Mouse (Mus musculus): ENCODE measurements around the gene Tmem192. TPM values are rescaled to one million over a fixed set of nuclear protein-coding genes. Genes with fewer than 3 reads are reported as not detected.
A peak's percentile ranks its signal among the peaks of the same experiment; 100 is the strongest.

The Tmem192 gene
- polyA plus RNA-seq (2015; fragmentation: Nextera tagmentation; extraction: Ambion mirVana), result 27.3 and 33.8 TPM in 2 replicates

DNA sequence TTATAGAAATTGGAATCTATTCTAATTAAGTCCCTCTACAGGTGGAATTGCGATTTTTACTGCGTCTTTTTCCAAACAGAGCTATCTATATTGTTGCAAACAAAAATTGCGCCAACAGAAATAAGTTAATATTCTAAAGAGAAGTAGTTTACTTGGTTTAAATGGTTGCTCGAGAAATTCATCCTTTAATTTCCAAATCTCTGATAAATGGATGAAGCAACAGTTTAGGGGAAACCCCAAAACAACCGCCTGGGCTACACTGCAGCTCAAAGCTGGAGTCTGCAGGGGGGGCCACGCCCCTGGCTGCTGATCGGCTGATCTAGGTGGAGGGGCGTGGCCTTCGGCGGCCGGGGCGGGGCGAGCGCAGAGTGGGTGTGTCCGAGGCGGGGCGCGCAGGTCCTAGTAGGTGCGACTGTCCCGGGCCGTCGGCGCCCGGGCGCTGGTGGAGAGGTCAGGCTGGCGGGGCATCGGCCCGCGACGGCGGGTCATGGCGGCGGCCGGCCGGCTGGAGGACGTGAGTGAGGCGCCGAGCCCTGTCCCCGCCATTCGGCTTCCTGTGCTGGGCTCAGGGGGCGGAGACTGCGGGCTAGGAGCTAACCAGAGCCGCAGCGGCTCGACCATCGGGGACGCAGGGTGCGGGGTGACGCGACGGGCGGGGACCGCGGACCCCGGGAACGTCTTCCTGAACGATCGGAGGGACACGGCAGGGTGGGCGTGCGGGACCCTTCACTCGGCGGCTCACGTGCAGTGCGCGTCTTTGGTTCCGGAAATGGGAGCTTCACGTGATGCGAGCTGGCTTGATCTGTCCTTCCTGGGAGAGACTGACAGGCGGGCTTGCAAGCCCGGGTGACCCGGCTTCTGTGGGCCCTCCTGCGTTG is at the start of gene Tmem192:
Gene Tmem192 (plus strand): TSS at position 366 of the 878 bp plus-strand sequence.
- no peaks in the 10 kb centered on the region for H3K9me3 ChIP-seq
- H3K9ac ChIP-seq, result peak within 1 kb of the TSS; percentile 74
- ATAC-seq (ENCODE audit: low FRiP score, low read depth), result peak; percentile 95
- H3K27me3 ChIP-seq, result no peaks in the 10 kb centered on the region
- H3K27ac ChIP-seq (replicated peaks), result peak within 1 kb of the TSS; percentile 82
- peak within 1 kb of the TSS; percentile 58 for H3K4me2 ChIP-seq
- no peaks in the 10 kb centered on the region for H3K36me3 ChIP-seq
- 1% methylated on average over 72 of the region's 73 CpGs for WGBS
- peaks cover 14% of the 10 kb centered on the region for H3K4me1 ChIP-seq (replicated peaks)
- peak within 1 kb of the TSS; percentile 80 for H3K4me3 ChIP-seq

DNA sequence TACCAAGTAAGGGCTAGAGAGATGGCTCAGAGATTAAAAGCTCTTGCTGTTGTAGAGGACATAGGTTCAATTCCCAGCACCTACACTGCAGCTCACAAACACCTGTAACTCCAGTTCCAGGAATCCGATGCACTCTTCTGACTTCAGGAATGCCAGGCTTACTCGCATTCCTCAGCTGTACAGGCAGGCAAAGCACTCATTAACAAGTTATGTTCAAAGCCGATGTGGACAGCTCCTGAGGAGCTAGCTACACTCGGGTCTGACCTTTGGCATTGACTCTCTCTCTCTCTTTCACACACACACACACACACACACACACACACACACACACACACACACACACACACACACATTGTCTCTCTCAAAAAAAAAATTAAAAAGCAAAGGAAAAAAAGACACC is 48.3 kb upstream of the Tmem192 start:
- Histone ChIP-seq H3K4me1 (replicated peaks) (no peaks in the 10 kb centered on the region), H3K4me2 (no peak overlapping the region), H3K9ac (no peak overlapping the region), H3K9me3 (no peaks in the 10 kb centered on the region), H3K4me3 (no peak overlapping the region), H3K27ac (replicated peaks) (no peak overlapping the region), H3K36me3 (no peaks in the 10 kb centered on the region), H3K27me3 (no peaks in the 10 kb centered on the region)
- WGBS, result 45% methylated on average over 4 of the region's 4 CpGs
- ATAC-seq (ENCODE audit: low FRiP score, low read depth), result no peak

DNA sequence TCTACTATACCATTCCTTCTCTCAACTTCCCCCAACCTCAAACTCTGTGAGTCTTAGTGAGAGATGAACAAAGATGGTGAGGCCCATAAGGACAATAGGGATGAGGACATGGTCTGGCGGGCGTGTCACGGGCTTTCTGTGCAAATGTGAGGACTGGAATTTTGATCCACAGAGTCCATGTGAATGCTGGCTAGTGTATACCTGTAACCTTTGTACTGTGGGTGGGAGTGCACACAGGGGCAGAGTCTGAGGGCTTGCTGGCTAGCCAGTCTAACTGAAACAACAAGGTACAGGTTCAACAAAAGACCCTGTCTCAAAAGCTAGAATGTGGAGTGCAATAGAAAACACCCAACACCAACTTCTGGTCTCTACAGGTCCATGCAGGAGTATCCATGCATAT is 46.3 kb upstream of the Tmem192 start:
- H3K4me1 ChIP-seq (replicated peaks), result no peaks in the 10 kb centered on the region
- no peak overlapping the region for H3K9ac ChIP-seq
- no peaks in the 10 kb centered on the region for H3K9me3 ChIP-seq
- 87% methylated on average over 3 of the region's 3 CpGs for WGBS
- no peak for ATAC-seq (ENCODE audit: low FRiP score, low read depth)
- H3K4me3 ChIP-seq, result no peak overlapping the region
- no peak overlapping the region for H3K27ac ChIP-seq (replicated peaks)
- no peaks in the 10 kb centered on the region for H3K36me3 ChIP-seq
- no peaks in the 10 kb centered on the region for H3K27me3 ChIP-seq
- H3K4me2 ChIP-seq, result no peak overlapping the region

DNA sequence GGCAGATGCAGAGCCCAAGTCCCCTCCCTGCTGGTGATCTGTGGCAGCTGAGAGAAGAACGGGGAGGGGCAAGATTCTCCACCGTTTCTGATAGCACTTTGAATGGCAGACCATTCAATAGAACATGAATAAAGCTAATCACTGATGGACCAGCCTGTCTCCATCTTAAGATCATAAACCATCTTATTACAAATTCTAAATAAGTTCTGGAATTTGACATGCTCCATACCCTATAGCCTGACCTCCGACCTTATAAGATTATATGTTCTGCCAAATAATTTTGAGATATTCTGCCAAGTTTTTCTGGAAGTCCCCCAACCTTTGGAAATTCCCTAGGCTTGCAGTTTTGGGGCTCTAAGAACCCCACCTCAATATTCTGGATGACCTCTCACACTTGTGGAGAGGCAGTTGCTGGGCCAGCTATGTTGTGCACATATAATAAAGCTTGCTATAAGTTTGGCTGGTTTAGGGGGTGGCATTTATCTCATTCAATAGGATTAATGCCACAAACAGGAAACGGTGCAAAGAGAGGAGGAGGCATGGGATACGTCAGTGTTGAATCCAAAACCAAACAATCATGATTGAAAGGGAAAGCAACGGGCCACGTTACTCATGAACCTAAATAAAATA is 45.3 kb upstream of the Tmem192 start:
- no peak for ATAC-seq (ENCODE audit: low FRiP score, low read depth)
- no peaks in the 10 kb centered on the region for H3K9me3 ChIP-seq
- H3K27ac ChIP-seq (replicated peaks), result no peak overlapping the region
- H3K36me3 ChIP-seq, result no peaks in the 10 kb centered on the region
- no peaks in the 10 kb centered on the region for H3K4me1 ChIP-seq (replicated peaks)
- no peak overlapping the region for H3K4me3 ChIP-seq
- no peak overlapping the region for H3K9ac ChIP-seq
- WGBS, result 44% methylated on average over 7 of the region's 7 CpGs
- no peak overlapping the region for H3K4me2 ChIP-seq
- H3K27me3 ChIP-seq, result no peaks in the 10 kb centered on the region

DNA sequence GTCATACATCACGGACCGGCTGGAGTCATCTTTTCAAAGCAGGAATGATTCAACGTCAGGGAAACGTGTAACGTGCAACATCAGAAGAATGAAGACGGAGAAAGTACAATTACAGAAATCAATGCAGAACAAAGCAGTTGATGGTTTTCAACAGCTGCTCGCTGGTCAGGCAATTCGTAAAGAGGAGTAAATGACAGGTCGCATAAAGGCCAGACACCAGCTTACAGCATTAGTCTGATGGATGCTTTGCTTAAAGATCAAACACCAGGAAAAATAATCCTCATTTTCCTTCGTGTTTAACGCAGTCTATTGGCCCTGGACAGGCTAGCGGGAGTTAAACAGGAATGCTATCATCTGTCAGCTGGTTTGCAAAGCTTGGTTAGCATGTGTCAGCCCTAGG is 44.8 kb upstream of the Tmem192 start:
- WGBS, result 55% methylated on average over 12 of the region's 12 CpGs
- H3K27me3 ChIP-seq, result no peaks in the 10 kb centered on the region
- no peak overlapping the region for H3K4me2 ChIP-seq
- no peak overlapping the region for H3K9ac ChIP-seq
- H3K27ac ChIP-seq (replicated peaks), result no peak overlapping the region
- no peaks in the 10 kb centered on the region for H3K9me3 ChIP-seq
- ATAC-seq (ENCODE audit: low FRiP score, low read depth), result no peak
- H3K36me3 ChIP-seq, result no peaks in the 10 kb centered on the region
- H3K4me1 ChIP-seq (replicated peaks), result no peaks in the 10 kb centered on the region
- no peak overlapping the region for H3K4me3 ChIP-seq

DNA sequence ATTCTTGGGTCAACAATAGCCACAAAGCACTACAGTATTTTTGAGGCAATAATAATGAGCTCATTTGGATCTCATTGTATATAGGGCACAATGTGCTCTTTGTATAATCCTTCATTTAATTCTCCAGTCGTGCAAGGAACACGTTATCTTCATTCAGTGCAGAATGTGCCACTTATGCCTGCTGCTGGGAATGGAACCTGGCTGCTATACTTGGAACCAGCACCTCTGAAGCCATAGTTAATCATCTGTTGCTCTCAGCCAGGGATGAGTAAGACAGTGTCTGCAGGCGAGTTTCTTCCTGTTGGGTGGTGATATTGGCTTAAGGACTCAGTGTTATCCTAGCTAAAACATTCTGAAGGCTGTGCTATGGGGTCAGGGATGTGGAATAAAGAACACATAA is 43.2 kb upstream of the Tmem192 start:
- Histone ChIP-seq H3K9ac (no peak overlapping the region), H3K36me3 (no peaks in the 10 kb centered on the region), H3K4me1 (replicated peaks) (no peaks in the 10 kb centered on the region), H3K27ac (replicated peaks) (no peak overlapping the region), H3K4me2 (no peak overlapping the region), H3K9me3 (no peaks in the 10 kb centered on the region), H3K4me3 (no peak overlapping the region), H3K27me3 (no peaks in the 10 kb centered on the region)
- ATAC-seq (ENCODE audit: low FRiP score, low read depth), result no peak
- WGBS, result 51% methylated on average over 3 of the region's 3 CpGs

DNA sequence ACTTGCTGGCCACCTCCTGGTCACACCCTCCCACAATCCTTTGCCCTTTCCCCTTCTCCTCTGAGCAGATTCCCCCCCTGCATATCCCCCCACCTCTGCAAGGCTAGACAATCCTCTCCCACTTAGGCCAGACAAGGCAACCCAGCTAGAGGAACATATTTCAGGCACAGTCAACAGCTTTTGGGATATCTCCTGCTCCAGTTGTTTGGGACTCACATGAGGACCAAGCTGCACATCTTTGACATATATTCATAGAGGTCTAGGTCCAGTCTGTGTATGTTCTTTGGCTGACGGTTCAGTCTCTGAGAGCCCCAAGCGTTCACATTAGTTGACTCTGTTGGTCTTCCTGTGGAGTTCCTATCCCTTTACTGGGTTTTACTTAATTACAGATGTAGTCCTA is 37.0 kb upstream of the Tmem192 start:
- WGBS, result 94% methylated on average over 2 of the region's 2 CpGs
- Histone ChIP-seq H3K4me3 (no peak overlapping the region), H3K9ac (no peak overlapping the region), H3K4me2 (no peak overlapping the region), H3K4me1 (replicated peaks) (no peaks in the 10 kb centered on the region), H3K27me3 (no peaks in the 10 kb centered on the region), H3K9me3 (no peaks in the 10 kb centered on the region), H3K27ac (replicated peaks) (no peak overlapping the region), H3K36me3 (no peaks in the 10 kb centered on the region)
- no peak for ATAC-seq (ENCODE audit: low FRiP score, low read depth)

DNA sequence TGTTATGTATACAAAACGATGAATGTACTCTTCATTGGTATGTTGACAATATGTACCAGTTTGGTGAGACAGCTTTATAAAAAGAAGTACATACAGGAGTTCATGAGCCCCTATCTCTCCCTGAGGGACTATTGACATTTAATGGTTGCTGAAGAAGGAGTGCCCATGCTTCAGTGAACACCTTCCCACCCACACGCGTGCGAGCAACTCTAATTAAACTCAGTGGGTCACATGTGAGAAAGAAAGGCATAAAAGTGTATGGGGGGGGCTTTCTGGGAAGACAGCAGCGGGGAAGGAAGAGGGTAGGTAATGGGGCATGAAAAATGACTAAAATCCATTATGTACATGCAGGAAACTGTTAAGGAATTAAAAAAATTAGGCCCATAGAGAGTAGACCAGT is 30.2 kb upstream of the Tmem192 start:
- WGBS, result 59% methylated on average over 5 of the region's 5 CpGs
- H3K4me3 ChIP-seq, result no peak overlapping the region
- no peaks in the 10 kb centered on the region for H3K9me3 ChIP-seq
- H3K27me3 ChIP-seq, result no peaks in the 10 kb centered on the region
- H3K4me2 ChIP-seq, result no peak overlapping the region
- H3K4me1 ChIP-seq (replicated peaks), result peaks cover 2% of the 10 kb centered on the region; the same call in 1 of the 2 replicates
- ATAC-seq (ENCODE audit: low FRiP score, low read depth), result no peak
- no peaks in the 10 kb centered on the region for H3K36me3 ChIP-seq
- H3K27ac ChIP-seq (replicated peaks), result no peak overlapping the region
- no peak overlapping the region for H3K9ac ChIP-seq

DNA sequence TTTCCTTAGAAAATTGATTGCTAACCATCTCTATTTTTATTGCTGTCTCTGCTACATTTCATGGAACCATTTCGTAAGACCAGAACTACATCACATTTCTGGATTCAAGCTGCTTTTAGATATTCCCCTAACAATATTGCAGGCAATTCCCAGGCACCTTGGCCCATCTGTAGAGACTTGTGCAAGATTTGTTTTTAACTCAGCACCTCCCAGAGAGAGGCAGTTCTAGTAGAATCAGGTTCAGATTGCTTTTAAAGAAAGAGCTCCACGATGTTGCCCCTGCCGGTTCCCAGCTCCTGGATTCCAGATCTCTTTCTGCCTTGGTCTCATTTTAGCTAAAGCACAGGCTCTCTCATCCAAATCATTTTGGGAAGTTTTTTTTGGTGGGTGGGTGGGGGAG is 23.7 kb upstream of the Tmem192 start:
- H3K27me3 ChIP-seq, result no peaks in the 10 kb centered on the region
- H3K36me3 ChIP-seq, result no peaks in the 10 kb centered on the region
- no peak overlapping the region for H3K27ac ChIP-seq (replicated peaks)
- no peak overlapping the region for H3K4me3 ChIP-seq
- no peaks in the 10 kb centered on the region for H3K9me3 ChIP-seq
- H3K4me1 ChIP-seq (replicated peaks), result peaks cover 2% of the 10 kb centered on the region; the same call in 1 of the 2 replicates
- WGBS, result 65% methylated on average over 3 of the region's 3 CpGs
- ATAC-seq (ENCODE audit: low FRiP score, low read depth), result no peak
- no peak overlapping the region for H3K9ac ChIP-seq
- H3K4me2 ChIP-seq, result no peak overlapping the region

DNA sequence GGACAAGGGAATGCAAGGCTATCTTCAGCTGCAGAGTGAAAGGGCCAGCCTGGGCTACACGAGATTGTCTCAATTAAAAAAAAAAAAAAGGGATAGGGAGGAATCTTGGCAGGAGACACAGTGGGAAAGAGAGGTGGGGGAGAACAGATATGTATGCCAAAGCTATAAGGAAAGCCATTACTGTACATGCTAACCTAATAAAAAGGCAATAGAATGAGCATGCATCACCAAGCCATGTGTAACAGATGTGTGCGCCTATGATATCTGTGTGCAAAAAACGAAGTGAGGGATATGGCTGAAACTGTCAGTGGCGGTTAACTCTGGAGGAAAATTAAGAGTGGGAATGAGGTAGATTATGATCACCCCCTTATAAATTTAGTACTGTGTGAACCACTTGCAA is 21.2 kb upstream of the Tmem192 start:
- Histone ChIP-seq H3K4me3 (no peak overlapping the region), H3K4me1 (replicated peaks) (peaks cover 2% of the 10 kb centered on the region; the same call in 1 of the 2 replicates), H3K9ac (no peak overlapping the region), H3K9me3 (no peaks in the 10 kb centered on the region), H3K27me3 (no peaks in the 10 kb centered on the region), H3K36me3 (no peaks in the 10 kb centered on the region), H3K27ac (replicated peaks) (no peak overlapping the region), H3K4me2 (no peak overlapping the region)
- no peak for ATAC-seq (ENCODE audit: low FRiP score, low read depth)
- 80% methylated on average over 4 of the region's 4 CpGs for WGBS

DNA sequence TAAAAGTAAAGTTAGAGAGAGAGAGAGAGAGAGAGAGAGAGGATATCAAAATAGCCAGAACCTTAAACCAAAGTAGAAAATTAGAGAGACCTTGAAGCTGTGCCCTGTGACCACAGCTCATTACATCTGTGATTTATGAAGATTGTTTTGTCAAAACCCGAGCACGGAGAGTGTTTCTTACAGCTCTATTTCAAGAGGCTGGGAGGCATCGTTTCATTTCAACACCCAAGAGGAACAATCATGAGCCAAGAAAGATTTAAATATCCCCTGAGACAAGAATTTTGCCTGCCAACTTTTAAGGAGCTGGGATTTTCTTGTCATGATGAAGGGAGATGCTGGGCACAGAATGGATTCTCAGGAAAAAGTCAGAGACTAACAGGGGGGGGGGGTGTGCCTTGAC is 20.6 kb upstream of the Tmem192 start:
- WGBS, result 42% methylated on average over 3 of the region's 3 CpGs
- no peak for ATAC-seq (ENCODE audit: low FRiP score, low read depth)
- H3K27me3 ChIP-seq, result no peaks in the 10 kb centered on the region
- peaks cover 2% of the 10 kb centered on the region; the same call in 1 of the 2 replicates for H3K4me1 ChIP-seq (replicated peaks)
- H3K4me3 ChIP-seq, result no peak overlapping the region
- no peaks in the 10 kb centered on the region for H3K9me3 ChIP-seq
- H3K9ac ChIP-seq, result no peak overlapping the region
- H3K4me2 ChIP-seq, result no peak overlapping the region
- H3K36me3 ChIP-seq, result no peaks in the 10 kb centered on the region
- H3K27ac ChIP-seq (replicated peaks), result no peak overlapping the region

DNA sequence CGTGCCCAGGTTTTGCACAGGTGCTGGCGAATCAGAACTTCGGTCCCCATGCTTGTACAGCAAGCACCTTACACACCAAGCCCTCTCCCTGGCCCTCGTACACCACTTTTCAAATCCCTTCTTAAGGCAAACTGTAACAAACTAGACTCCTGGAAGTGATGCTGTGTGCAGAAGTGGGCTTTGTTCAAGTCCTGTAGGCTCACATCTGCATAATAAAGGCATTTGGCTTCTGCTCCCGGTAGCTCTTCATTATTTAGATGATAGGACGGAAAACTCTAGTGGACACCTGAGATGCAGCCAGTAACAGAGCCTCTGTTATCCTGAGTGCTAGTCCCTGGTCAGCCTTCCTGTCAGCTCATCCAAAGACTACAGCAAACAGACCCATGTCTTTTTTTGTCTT is 18.0 kb upstream of the Tmem192 start:
- H3K27ac ChIP-seq (replicated peaks), result no peak overlapping the region
- ATAC-seq (ENCODE audit: low FRiP score, low read depth), result no peak
- WGBS, result 79% methylated on average over 6 of the region's 6 CpGs
- H3K4me1 ChIP-seq (replicated peaks), result no peaks in the 10 kb centered on the region
- no peak overlapping the region for H3K9ac ChIP-seq
- no peaks in the 10 kb centered on the region for H3K9me3 ChIP-seq
- no peaks in the 10 kb centered on the region for H3K36me3 ChIP-seq
- no peak overlapping the region for H3K4me3 ChIP-seq
- H3K27me3 ChIP-seq, result no peaks in the 10 kb centered on the region
- no peak overlapping the region for H3K4me2 ChIP-seq

Measured in hindbrain, embryonic 15.5 days (tissue).